Mouse (Mus musculus) C3H10T1/2 (cell line): ENCODE results near the gene Polm. TPM values are rescaled to one million over a fixed set of nuclear protein-coding genes. Genes with fewer than 3 reads are reported as not detected.

ENCODE experiments used
- polyA plus RNA-seq, 2 experiments: library from polyadenylated mRNA; unstranded; fragments of >200 nt; fragmentation: generic; extraction: Trizol; gene quantifications; one replicate each; pipeline ENCODE4 v1.2.1; 2012; ENCODE audit warnings: missing spikeins in 2 of 2

Polm gene
- 10 to 100 TPM in 1 of 2 experiments, 1 to 10 TPM in 1; 6.7 to 19.5 TPM for polyA plus RNA-seq

DNA sequence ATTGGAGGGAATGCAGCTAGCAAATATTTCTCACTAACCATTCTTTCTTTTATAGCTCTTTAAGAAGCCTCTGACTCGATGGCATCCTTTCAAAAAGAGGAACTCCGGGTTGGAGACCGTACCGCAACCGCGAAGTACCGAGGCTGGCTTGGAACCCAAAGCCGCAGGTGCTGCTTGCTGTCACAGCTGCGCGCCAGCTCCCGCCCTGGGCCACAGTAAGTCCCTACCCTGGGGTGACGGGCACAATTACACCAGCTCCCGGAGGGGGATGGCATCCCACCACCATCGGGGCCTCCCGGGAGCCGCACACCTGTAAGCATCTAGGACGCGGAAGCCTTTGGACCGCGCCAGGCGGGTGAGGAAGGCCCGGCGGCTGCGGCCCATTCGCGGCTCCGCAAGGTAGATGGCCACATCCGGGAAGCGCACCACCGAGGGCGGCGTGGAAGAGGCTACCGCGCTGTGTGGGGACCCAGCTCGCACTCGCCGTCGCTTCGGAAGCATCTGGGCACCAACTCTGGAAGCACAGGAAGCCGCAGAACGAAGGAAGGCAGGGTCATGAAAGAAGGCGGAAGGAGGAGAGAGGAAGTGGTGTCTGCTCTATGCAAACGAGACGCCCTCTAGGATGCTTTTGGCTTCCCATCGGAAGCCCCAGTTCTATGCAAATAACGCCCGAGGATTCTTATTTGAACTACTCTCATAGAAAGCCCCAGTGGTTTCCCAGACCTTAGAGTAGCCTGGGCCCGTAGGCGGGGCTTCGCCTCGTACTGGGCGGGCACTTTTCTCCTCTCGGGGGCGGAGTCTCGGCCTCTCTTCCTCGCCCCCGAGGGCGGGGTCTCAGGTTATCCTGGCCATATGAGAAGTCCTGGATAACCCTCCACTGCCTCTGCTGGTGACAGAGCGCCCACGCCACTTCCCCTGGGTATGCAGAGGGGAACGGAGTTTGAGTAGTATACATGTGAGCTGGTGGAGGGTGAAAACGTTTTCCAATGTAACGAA, at the start of gene Polm:
Polm (minus strand) TSS at position 766 of the 996 bp plus-strand sequence.

DNA sequence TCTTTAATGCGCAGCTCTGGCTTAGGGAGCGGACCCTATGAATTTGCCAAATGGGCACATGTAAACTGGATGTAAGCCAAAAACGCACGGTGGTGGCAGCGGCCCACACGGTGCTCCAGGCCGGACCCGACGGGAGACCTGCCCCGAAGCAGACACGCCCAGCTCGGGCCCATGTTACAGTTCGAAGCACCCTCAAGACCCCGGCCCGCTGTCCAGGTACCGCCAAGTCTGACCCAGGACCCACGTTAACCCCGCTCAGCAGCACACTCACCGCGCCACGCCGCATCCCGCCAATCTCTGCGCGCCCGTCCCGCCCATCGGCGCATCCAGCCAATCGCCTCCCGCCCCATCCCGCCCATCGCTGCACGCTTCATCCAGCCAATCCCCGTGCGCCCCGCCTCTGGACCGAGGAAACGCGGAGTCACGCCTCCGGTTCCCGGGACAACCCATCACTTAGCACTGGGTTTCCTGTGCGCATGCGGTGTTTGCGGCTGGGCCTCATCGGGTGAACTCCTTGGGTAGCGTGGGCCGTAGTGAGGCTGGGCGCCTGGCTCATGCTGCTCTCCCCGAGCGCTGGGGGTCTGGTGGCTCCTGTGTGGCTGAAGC, 40.2 kb upstream of the Polm start, which contains the start of gene Pold2:
Pold2 (minus strand) TSS at position 372 of the 606 bp plus-strand sequence.

DNA sequence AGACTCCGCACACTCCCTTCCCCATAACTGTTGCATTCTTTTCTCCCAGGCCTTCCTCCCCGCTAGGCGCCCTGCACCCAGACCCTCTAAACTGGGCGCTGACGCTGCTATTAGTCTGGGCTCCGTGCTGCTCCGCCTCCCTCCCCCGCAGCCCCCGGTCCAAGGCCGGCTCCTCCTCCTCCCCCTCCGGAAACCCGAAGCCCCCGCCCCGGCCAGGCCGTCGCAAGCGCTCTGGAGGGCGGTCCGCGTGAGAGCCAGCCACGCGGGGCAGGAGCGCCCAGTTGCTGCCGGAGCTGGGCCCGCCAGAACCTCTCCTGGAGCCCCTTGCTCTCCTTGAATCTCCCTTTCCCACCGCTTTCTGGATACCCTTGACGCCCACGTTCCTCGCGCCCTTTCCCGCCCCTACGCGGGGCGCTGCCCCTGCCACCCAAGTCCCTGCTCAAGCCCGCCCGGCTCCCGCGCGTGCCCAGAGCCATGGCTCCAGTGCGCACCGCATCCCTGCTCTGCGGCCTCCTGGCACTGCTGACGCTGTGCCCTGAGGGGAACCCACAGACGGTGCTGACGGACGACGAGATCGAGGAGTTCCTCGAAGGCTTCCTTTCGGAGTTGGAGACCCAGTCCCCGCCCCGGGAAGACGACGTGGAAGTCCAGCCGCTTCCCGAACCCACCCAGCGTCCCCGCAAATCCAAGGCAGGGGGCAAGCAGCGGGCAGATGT, 24.0 kb upstream of the Polm start, which contains the start of gene Aebp1:
Aebp1 (plus strand) TSS at position 270 of the 716 bp plus-strand sequence.

DNA sequence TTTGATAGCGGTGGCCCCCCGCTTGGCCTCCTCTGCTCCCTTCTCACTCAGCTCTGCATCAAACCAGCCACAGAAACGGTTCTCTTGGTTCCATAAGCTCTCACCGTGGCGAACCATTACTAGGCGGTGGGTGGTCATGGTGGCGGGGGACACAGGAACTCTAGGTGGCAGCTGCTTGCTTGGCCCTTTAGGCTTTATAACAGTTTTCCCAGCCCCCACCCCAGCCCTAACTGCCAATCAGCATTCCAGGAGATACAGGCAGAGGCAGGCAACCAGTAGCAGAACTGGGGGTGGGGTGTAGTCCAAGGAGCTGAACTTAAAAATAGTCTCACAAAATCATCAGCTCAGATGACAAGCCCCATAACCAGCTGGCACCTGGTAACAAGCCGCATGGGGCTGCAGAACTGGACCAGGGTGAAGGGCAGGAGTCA, 34.2 kb downstream of the Polm start, which contains the start of gene Pgam2:
Pgam2 (minus strand) TSS at position 183 of the 431 bp plus-strand sequence.

DNA sequence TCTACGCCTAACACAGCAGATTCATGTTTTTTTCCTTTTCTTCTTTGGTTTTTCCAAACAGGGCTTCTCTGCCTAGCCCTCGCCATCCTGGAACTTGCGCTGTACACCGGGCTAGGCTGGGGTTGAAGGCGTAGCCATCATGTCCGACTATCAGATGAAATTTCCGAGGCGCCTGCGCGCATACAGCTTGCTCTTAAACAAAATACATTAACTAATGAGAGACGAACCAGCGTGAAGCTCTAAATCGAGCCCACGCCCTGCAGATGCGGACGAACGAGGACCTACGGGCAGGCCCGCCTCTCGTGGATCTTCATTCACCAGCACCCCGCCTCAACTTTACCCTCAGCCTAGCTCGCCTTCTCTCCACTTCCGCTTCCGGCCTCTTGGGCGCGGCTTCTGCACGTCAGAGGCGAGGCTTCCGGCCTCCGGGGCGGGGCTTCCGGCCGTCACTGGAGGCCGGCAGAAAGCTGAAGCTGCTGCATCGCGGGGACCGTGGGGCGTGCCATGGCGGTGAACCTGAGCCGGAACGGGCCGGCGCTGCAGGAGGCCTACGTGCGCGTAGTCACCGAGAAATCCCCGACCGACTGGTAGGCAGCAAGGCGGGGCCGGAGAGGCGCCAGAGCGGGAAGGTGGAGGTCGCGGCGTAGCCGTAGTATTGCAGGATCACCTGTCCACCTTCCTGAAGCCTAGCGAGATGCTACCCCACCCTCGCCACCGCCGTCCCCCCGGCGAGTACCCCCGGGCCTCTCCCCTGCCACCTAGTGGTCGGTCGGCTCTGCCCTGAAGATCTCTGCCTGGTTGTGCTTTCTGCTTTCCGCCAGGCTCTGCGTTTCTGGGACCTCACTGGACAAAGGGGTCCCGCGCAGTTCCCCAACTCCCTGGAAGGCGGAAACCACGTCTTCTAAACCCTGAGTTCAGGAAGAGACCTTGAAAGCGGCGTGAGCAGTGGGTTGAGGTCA, 49.5 kb downstream of the Polm start, which contains the start of gene Dbnl:
Dbnl (plus strand) TSS at position 433 of the 959 bp plus-strand sequence.

Other genes with a start within 250 kb of the Polm start
- gene Mrps24, start 122.3 kb downstream of the Polm start, polyA plus RNA-seq = 100 to 1,000 TPM; 205 to 296 TPM
- 10 to 100 TPM; 26.6 to 32.9 TPM for gene Urgcp, start 75.6 kb downstream of the Polm start, polyA plus RNA-seq
- gene Dbnl, start 49.5 kb downstream of the Polm start, polyA plus RNA-seq = 100 to 1,000 TPM in 1 of 2 experiments, 10 to 100 TPM in 1; 99.6 to 103 TPM
- gene Pgam2, start 34.3 kb downstream of the Polm start, polyA plus RNA-seq = 1 to 10 TPM in 1 of 2 experiments, under 1 TPM in 1; 0.30 to 1.5 TPM
- gene Aebp1, start 23.9 kb upstream of the Polm start, polyA plus RNA-seq = 100 to 1,000 TPM; 142 to 464 TPM
- gene Pold2, start 40.3 kb upstream of the Polm start, polyA plus RNA-seq = 100 to 1,000 TPM in 1 of 2 experiments, 10 to 100 TPM in 1; 90.6 to 273 TPM
- under 1 TPM; 0.07 to 0.25 TPM for gene Myl7, start 60.8 kb upstream of the Polm start, polyA plus RNA-seq
- gene Gck, start 112.1 kb upstream of the Polm start, polyA plus RNA-seq = not detected
- 10 to 100 TPM; 46.7 to 98.8 TPM for gene Ykt6, start 117.7 kb upstream of the Polm start, polyA plus RNA-seq
- under 1 TPM; 0.19 to 0.30 TPM for gene Camk2b, start 228.3 kb upstream of the Polm start, polyA plus RNA-seq